Mouse (Mus musculus): ENCODE measurements around the gene Slc26a1. TPM values are rescaled to one million over a fixed set of nuclear protein-coding genes. Genes with fewer than 3 reads are reported as not detected.

The Slc26a1 gene
- total and polyA plus RNA-seq, 3 experiments = 29.6 to 31.2 TPM; not detected in 1

GRCm38 (mm10) chr5:108707758-108708157 lies 32.4 kb upstream of the Slc26a1 start:
- no peak overlapping the region for H3K27ac ChIP-seq (ENCODE audit: control insufficient read depth, low read depth, low read length)
- H3K36me3 ChIP-seq (ENCODE audit: control insufficient read depth in 1 of 2, insufficient read depth in 2 of 2, low read length in 2 of 2) = no peaks in the 10 kb centered on the region; a peak in 1 of 4 replicates
- no peak for DNase-seq (ENCODE audit: low read depth, low spot score)
- no peaks in the 10 kb centered on the region for H3K27me3 ChIP-seq (ENCODE audit: control insufficient read depth in 1 of 2, insufficient read depth in 2 of 2, low read length in 2 of 2)
- TF ChIP-seq ZNF384 (IDR thresholded peaks at IDR 0.05; ENCODE audit: low read depth, low read length) = no peak
- no peaks in the 10 kb centered on the region for H3K9me3 ChIP-seq (replicated peaks; ENCODE audit: insufficient read depth, low read length)
- no peaks in the 10 kb centered on the region for H3K79me2 ChIP-seq (ENCODE audit: control insufficient read depth, insufficient read depth, low read length, poor library complexity)
- no peaks in the 10 kb centered on the region for H3K4me1 ChIP-seq (ENCODE audit: control insufficient read depth in 1 of 2, insufficient read depth in 2 of 2, low read length in 2 of 2)
- H3K9ac ChIP-seq (ENCODE audit: control insufficient read depth, low read depth, low read length, poor library complexity, severe bottlenecking) = no peak overlapping the region
- H3K4me3 ChIP-seq (ENCODE audit: control insufficient read depth in 1 of 2, insufficient read depth in 1 of 2, low read depth in 2 of 2, low read length in 2 of 2) = no peak overlapping the region

- no peaks in the 10 kb centered on the region for H3K27me3 ChIP-seq (ENCODE audit: control insufficient read depth in 1 of 2, insufficient read depth in 2 of 2, low read length in 2 of 2)
- no peaks in the 10 kb centered on the region for H3K9me3 ChIP-seq (replicated peaks; ENCODE audit: insufficient read depth, low read length)
- H3K9ac ChIP-seq (ENCODE audit: control insufficient read depth, low read depth, low read length, poor library complexity, severe bottlenecking) = no peak overlapping the region
- no peak for TF ChIP-seq ELF1 (IDR thresholded peaks at IDR 0.05; ENCODE audit: low read depth, low read length)
- no peak for TF ChIP-seq RAD21 (IDR thresholded peaks at IDR 0.05; ENCODE audit: low read depth, low read length)
- no peaks in the 10 kb centered on the region for H3K4me1 ChIP-seq (ENCODE audit: control insufficient read depth in 1 of 2, insufficient read depth in 2 of 2, low read length in 2 of 2)
- H3K4me3 ChIP-seq (ENCODE audit: control insufficient read depth in 1 of 2, insufficient read depth in 1 of 2, low read depth in 2 of 2, low read length in 2 of 2) = no peak overlapping the region
- H3K27ac ChIP-seq (ENCODE audit: control insufficient read depth, low read depth, low read length) = no peak overlapping the region
- no peaks in the 10 kb centered on the region; a peak in 1 of 4 replicates for H3K36me3 ChIP-seq (ENCODE audit: control insufficient read depth in 1 of 2, insufficient read depth in 2 of 2, low read length in 2 of 2)
- no peak for DNase-seq (ENCODE audit: low read depth, low spot score)
- H3K79me2 ChIP-seq (ENCODE audit: control insufficient read depth, insufficient read depth, low read length, poor library complexity) = no peaks in the 10 kb centered on the region
These were observed 28.6 kb upstream of the Slc26a1 start for GRCm38 (mm10) chr5:108703754-108704626.

GRCm38 (mm10) chr5:108701341-108702021 lies 26.1 kb upstream of the Slc26a1 start:
- Histone ChIP-seq H3K27ac (ENCODE audit: control insufficient read depth, low read depth, low read length) (no peak overlapping the region), H3K4me1 (ENCODE audit: control insufficient read depth in 1 of 2, insufficient read depth in 2 of 2, low read length in 2 of 2) (no peaks in the 10 kb centered on the region), H3K9me3 (replicated peaks; ENCODE audit: insufficient read depth, low read length) (no peaks in the 10 kb centered on the region), H3K4me3 (ENCODE audit: control insufficient read depth in 1 of 2, insufficient read depth in 1 of 2, low read depth in 2 of 2, low read length in 2 of 2) (no peak overlapping the region), H3K36me3 (ENCODE audit: control insufficient read depth in 1 of 2, insufficient read depth in 2 of 2, low read length in 2 of 2) (no peaks in the 10 kb centered on the region; a peak in 1 of 4 replicates), H3K79me2 (ENCODE audit: control insufficient read depth, insufficient read depth, low read length, poor library complexity) (no peaks in the 10 kb centered on the region), H3K9ac (ENCODE audit: control insufficient read depth, low read depth, low read length, poor library complexity, severe bottlenecking) (no peak overlapping the region), H3K27me3 (ENCODE audit: control insufficient read depth in 1 of 2, insufficient read depth in 2 of 2, low read length in 2 of 2) (no peaks in the 10 kb centered on the region)
- no peak for DNase-seq (ENCODE audit: low read depth, low spot score)
- TF ChIP-seq SMC3 (IDR thresholded peaks at IDR 0.05; ENCODE audit: low read depth, low read length) = no peak
- no peak for TF ChIP-seq MXI1 (IDR thresholded peaks at IDR 0.05; ENCODE audit: low read depth, low read length)
- TF ChIP-seq SIN3A (IDR thresholded peaks at IDR 0.05; ENCODE audit: low read length) = no peak

- Histone ChIP-seq H3K4me3 (ENCODE audit: control insufficient read depth in 1 of 2, insufficient read depth in 1 of 2, low read depth in 2 of 2, low read length in 2 of 2) (no peak overlapping the region), H3K27ac (ENCODE audit: control insufficient read depth, low read depth, low read length) (no peak overlapping the region), H3K9me3 (replicated peaks; ENCODE audit: insufficient read depth, low read length) (no peaks in the 10 kb centered on the region), H3K9ac (ENCODE audit: control insufficient read depth, low read depth, low read length, poor library complexity, severe bottlenecking) (no peak overlapping the region), H3K4me1 (ENCODE audit: control insufficient read depth in 1 of 2, insufficient read depth in 2 of 2, low read length in 2 of 2) (peaks cover 0 to under 1% of the 10 kb centered on the region in 2 experiments; a peak in 1 of 4 replicates), H3K79me2 (ENCODE audit: control insufficient read depth, insufficient read depth, low read length, poor library complexity) (no peaks in the 10 kb centered on the region), H3K36me3 (ENCODE audit: control insufficient read depth in 1 of 2, insufficient read depth in 2 of 2, low read length in 2 of 2) (no peaks in the 10 kb centered on the region), H3K27me3 (ENCODE audit: control insufficient read depth in 1 of 2, insufficient read depth in 2 of 2, low read length in 2 of 2) (no peaks in the 10 kb centered on the region)
- DNase-seq (ENCODE audit: low read depth, low spot score) = no peak
- no peak for TF ChIP-seq MAFK (IDR thresholded peaks at IDR 0.05; ENCODE audit: borderline replicate concordance, low read depth, low read length)
- TF ChIP-seq RCOR1 (IDR thresholded peaks at IDR 0.05; ENCODE audit: low read depth, low read length) = no peak
- TF ChIP-seq MEF2A (IDR thresholded peaks at IDR 0.05; ENCODE audit: extremely low read depth, insufficient replicate concordance, low read depth, low read length, poor library complexity, severe bottlenecking) = no peak
- no peak for TF ChIP-seq EP300 (IDR thresholded peaks at IDR 0.05; ENCODE audit: low read depth in 1 of 2, low read length in 2 of 2)
- no peak for TF ChIP-seq MYC (IDR thresholded peaks at IDR 0.05; ENCODE audit: low read depth, low read length)
- no peak for TF ChIP-seq KAT2A (conservative IDR thresholded peaks at IDR 0.05; ENCODE audit: low read depth, low read length)
- TF ChIP-seq TAL1 (IDR thresholded peaks at IDR 0.05; ENCODE audit: low read length) = no peak
- no peak for TF ChIP-seq NELFE (IDR thresholded peaks at IDR 0.05; ENCODE audit: low read depth, low read length)
- TF ChIP-seq MYB (IDR thresholded peaks at IDR 0.05; ENCODE audit: low read depth, low read length) = no peak
- no peak for TF ChIP-seq TCF12 (IDR thresholded peaks at IDR 0.05; ENCODE audit: low read depth, low read length)
- TF ChIP-seq JUND (IDR thresholded peaks at IDR 0.05; ENCODE audit: low read depth, low read length) = no peak
- TF ChIP-seq SMC3 (IDR thresholded peaks at IDR 0.05; ENCODE audit: low read depth, low read length) = no peak
- no peak for TF ChIP-seq CTCF (IDR thresholded peaks at IDR 0.05 in 2 of 3, conservative IDR thresholded peaks at IDR 0.05 in 1 of 3; ENCODE audit: control insufficient read depth in 1 of 3, insufficient read depth in 1 of 3, low read depth in 2 of 3, low read length in 3 of 3, poor library complexity in 1 of 3, severe bottlenecking in 1 of 3)
These were observed 25.0 kb upstream of the Slc26a1 start for GRCm38 (mm10) chr5:108700346-108700745.
